Mouse (Mus musculus): ENCODE results near the gene Cdk14. TPM values are rescaled to one million over a fixed set of nuclear protein-coding genes. Genes with fewer than 3 reads are reported as not detected.
"Not testable (repeated sequence)": the region's sequence is repeated elsewhere in the genome, so short reads cannot be mapped to it uniquely, and the experiment has no call there.

Gene Cdk14
- total and polyA plus RNA-seq, 2 experiments from 2014 or later: 34.8 to 54.0 TPM

DNA sequence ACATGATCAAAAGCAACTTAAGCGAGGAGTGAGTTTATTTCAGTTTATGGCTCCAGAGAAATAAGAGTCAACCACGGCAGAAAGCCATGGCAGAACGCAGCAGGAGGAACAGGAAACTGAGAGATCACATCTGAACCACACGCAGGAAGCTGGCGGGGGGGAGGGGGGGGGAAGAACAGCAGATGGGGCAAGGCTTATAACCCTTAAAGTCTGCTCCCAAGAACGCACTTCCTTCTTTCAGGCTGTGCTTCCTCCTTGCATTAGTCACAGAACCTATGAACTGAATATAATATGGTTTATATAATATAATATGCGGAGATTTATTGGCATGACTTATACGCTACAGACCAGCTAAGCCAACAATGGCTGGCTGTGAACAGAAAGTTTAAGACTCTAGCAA, 86.2 kb downstream of the Cdk14 start:
- no peaks in the 10 kb centered on the region for H3K27me3 ChIP-seq (ENCODE audit: insufficient read depth, low read length)
- 91% methylated on average over 8 of the region's 8 CpGs for WGBS

DNA sequence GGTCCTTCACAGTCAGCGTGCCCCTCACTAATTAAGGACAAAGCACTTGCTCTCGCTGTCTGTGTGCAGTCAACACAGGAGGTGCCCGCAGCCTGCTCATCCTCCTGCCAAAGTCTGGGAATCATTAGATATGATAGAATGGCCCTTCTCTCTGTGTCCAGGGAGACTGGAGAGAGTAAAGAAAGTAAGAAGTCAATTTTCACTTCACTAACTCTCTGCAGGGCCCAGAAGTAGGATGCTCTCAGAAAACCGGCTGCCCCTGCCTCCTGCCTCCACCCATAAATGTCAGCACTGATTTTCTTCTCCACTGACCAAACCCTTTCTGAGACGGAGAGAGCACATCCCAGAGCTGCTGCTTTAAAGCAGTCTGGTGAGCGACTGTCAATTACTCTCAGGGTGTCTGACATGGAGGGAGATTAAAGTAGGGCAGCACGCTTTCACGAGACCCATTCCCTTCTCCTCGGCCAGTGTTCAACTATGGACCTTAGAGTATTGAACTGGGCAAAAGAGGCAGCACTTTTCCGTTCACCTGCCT, 89.1 kb downstream of the Cdk14 start:
- Histone ChIP-seq H3K9ac (no peak overlapping the region), H3K4me1 (ENCODE audit: insufficient read depth) (no peaks in the 10 kb centered on the region), H3K27me3 (ENCODE audit: insufficient read depth, low read length) (no peaks in the 10 kb centered on the region), H3K27ac (ENCODE audit: low read depth, low read length) (no peak overlapping the region), H3K4me3 (ENCODE audit: low read depth, low read length) (no peak overlapping the region), H3K9me3 (ENCODE audit: low read length) (no peaks in the 10 kb centered on the region), H3K4me2 (ENCODE audit: low read depth) (no peak overlapping the region), H3K36me3 (ENCODE audit: insufficient read depth) (no peaks in the 10 kb centered on the region)
- DNase-seq (no peak), ATAC-seq (no peak)
- WGBS: 67% methylated on average over 10 of the region's 10 CpGs
- TF ChIP-seq CTCF (IDR thresholded peaks at IDR 0.05; ENCODE audit: low read depth): no peak

More for the DNA sequence above, 86.2 kb downstream of the Cdk14 start:
- no peak overlapping the region for H3K4me2 ChIP-seq (ENCODE audit: low read depth)
- no peak overlapping the region for H3K9ac ChIP-seq
- ATAC-seq (no peak), DNase-seq (no peak)
- H3K4me1 ChIP-seq (ENCODE audit: insufficient read depth): no peaks in the 10 kb centered on the region
- no peaks in the 10 kb centered on the region for H3K9me3 ChIP-seq (ENCODE audit: low read length)
- H3K27ac ChIP-seq (ENCODE audit: low read depth, low read length): no peak overlapping the region
- no peaks in the 10 kb centered on the region for H3K36me3 ChIP-seq (ENCODE audit: insufficient read depth)
- H3K4me3 ChIP-seq (ENCODE audit: low read depth, low read length): no peak overlapping the region
- no peak for TF ChIP-seq CTCF (IDR thresholded peaks at IDR 0.05; ENCODE audit: low read depth)

DNA sequence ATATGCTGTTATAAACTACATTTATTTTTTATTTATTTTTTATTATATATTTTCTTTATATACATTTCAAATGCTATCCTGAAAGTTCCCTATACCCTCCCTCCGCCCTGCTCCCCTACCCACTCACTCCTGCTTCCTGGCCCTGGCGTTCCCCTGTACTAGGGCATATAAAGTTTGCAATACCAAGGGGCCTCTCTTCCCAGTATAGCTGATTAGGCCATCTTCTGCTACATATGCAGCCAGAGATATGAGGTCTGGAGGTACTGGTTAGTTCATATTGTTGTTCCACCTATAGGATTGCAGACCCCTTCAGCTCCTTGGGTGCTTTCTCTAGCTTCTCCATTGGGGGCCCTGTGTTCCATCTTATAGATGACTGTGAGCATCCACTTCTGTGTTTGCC, 91.1 kb downstream of the Cdk14 start:
- H3K27ac ChIP-seq (ENCODE audit: low read depth, low read length); H3K4me3 ChIP-seq (ENCODE audit: low read depth, low read length); H3K9ac ChIP-seq; H3K4me2 ChIP-seq (ENCODE audit: low read depth); H3K4me1 ChIP-seq (ENCODE audit: insufficient read depth); H3K36me3 ChIP-seq (ENCODE audit: insufficient read depth); H3K27me3 ChIP-seq (ENCODE audit: insufficient read depth, low read length); H3K9me3 ChIP-seq (ENCODE audit: low read length); DNase-seq; ATAC-seq: not testable (repeated sequence)
- 95% methylated on average over 2 of the region's 2 CpGs for WGBS

DNA sequence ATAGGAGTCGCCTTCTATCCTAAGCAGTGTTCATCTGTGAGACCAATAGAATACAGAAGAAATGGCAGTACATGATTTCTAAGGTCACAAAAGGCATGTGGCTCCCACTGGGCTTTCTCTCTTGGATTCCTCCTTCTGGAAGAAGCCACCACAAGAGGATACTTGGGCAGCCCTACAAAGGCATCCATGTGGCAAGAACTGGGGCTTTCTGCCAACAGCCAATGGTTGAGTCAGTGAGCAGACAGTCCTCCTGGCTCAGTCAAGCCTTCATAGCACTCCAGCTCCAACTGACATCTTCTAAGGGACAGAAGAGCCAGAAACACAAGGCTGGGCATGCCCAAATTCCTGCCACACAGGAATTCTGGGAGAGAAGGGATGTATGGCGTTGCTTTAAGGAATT, 93.4 kb downstream of the Cdk14 start:
- H3K27ac ChIP-seq (ENCODE audit: low read depth, low read length): no peak overlapping the region
- no peak for DNase-seq
- H3K4me2 ChIP-seq (ENCODE audit: low read depth): no peak overlapping the region
- 91% methylated on average over 2 of the region's 2 CpGs for WGBS
- ATAC-seq: no peak
- H3K9me3 ChIP-seq (ENCODE audit: low read length): no peaks in the 10 kb centered on the region
- no peaks in the 10 kb centered on the region for H3K4me1 ChIP-seq (ENCODE audit: insufficient read depth)
- H3K36me3 ChIP-seq (ENCODE audit: insufficient read depth): no peaks in the 10 kb centered on the region
- H3K27me3 ChIP-seq (ENCODE audit: insufficient read depth, low read length): no peaks in the 10 kb centered on the region
- H3K4me3 ChIP-seq (ENCODE audit: low read depth, low read length): no peak overlapping the region
- TF ChIP-seq CTCF (IDR thresholded peaks at IDR 0.05; ENCODE audit: low read depth): no peak
- H3K9ac ChIP-seq: no peak overlapping the region

DNA sequence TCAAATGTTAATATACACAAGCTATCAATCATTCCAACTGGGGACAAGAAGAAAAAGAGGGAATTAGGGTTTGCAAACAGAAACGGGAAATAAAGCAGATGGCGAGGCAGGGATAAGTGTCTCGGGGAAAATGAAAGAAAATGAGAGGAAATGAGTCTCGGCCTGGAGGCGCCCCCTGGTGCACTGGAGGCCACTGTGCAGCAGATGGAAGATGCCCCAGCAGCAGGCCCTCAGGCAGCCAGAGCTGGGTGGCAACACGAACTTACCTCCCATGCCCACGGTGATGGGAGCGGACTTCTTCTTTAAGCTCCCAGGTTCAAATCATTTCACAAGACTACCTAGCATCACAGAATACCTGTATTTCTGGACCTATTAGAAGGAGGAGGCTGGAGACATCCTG, 97.4 kb downstream of the Cdk14 start:
- Histone ChIP-seq H3K27ac (ENCODE audit: low read depth, low read length) (no peak overlapping the region), H3K36me3 (ENCODE audit: insufficient read depth) (no peaks in the 10 kb centered on the region), H3K9ac (no peak overlapping the region), H3K9me3 (ENCODE audit: low read length) (no peaks in the 10 kb centered on the region), H3K4me2 (ENCODE audit: low read depth) (no peak overlapping the region), H3K4me1 (ENCODE audit: insufficient read depth) (no peaks in the 10 kb centered on the region), H3K27me3 (ENCODE audit: insufficient read depth, low read length) (no peaks in the 10 kb centered on the region), H3K4me3 (ENCODE audit: low read depth, low read length) (no peak overlapping the region)
- WGBS: 93% methylated on average over 8 of the region's 8 CpGs
- DNase-seq (no peak), ATAC-seq (no peak)
- no peak for TF ChIP-seq CTCF (IDR thresholded peaks at IDR 0.05; ENCODE audit: low read depth)

DNA sequence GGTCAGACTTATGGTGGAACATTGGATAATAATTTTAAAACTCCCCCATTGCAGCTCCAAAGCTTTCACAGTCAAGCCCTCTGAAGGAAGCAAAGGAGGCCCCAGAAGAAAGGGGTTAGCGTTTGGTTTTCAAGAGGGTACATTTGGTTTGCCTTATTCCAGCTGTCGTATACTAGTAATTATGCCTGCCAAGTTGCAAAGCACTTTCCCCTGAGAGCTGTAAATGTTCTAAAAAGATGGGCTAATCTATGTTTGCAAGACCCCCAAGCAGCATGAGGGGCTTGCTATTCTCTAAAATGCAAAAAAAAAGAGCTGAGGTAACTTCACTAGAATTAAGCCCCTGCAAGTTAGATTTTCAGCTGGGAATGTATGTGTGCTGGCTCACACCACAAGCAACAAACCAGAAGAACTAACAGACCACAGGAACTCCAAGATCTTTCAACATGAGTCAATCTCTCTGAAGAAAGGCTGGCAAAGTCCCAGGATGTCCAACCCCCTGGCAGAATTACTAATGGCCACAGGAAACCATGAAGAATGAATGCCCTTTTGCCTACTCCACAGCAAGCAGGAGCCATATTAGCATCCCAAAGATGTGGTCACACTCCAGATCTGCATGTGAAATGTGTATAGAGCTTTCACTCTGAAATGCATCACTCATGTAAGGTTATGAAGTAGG, 99.5 kb downstream of the Cdk14 start:
- peak; percentile 59 for DNase-seq
- WGBS: 43% methylated on average over 2 of the region's 2 CpGs
- Histone ChIP-seq H3K4me1 (ENCODE audit: insufficient read depth) (no peaks in the 10 kb centered on the region), H3K4me2 (ENCODE audit: low read depth) (no peak overlapping the region), H3K9me3 (ENCODE audit: low read length) (no peaks in the 10 kb centered on the region), H3K27me3 (ENCODE audit: insufficient read depth, low read length) (no peaks in the 10 kb centered on the region), H3K27ac (ENCODE audit: low read depth, low read length) (peak overlapping the region; percentile 50), H3K36me3 (ENCODE audit: insufficient read depth) (no peaks in the 10 kb centered on the region), H3K4me3 (ENCODE audit: low read depth, low read length) (no peak overlapping the region), H3K9ac (no peak overlapping the region)
- no peak for TF ChIP-seq CTCF (IDR thresholded peaks at IDR 0.05; ENCODE audit: low read depth)
- ATAC-seq: peak; percentile 65

DNA sequence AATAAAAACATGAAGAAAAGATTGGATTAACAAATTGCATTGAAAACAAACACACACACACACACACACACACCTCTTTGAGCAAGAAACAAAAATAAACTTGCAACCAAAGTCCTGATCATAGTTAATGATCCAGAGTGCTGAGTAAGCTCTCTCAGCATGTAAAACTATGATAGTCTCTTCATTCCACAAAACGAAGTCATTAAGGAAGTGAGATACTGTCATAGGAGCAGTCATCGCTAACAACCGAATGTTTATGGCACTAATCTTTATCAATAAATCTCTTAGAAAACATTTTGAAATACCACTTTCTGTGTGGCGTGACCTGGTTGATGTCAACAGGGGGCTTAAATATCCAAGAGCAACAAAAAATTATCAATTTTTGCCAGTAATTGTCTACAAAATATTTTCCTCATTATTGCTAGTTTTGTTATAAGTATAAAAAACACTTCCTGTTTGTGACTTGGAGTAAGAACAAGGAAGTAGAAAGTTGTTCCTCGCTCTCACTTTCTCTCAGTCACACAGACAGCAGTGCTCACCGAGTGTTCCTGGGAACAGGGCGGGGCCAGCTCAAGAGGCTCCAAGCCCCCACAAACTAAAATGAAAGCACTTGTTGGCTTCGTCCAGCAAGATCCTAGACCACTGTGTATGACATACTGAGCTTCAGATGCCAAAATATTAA, 100.1 kb downstream of the Cdk14 start:
- H3K27me3 ChIP-seq (ENCODE audit: insufficient read depth, low read length): no peaks in the 10 kb centered on the region
- no peak overlapping the region for H3K4me3 ChIP-seq (ENCODE audit: low read depth, low read length)
- H3K36me3 ChIP-seq (ENCODE audit: insufficient read depth): no peaks in the 10 kb centered on the region
- no peak for TF ChIP-seq CTCF (IDR thresholded peaks at IDR 0.05; ENCODE audit: low read depth)
- H3K4me1 ChIP-seq (ENCODE audit: insufficient read depth): no peaks in the 10 kb centered on the region
- H3K27ac ChIP-seq (ENCODE audit: low read depth, low read length): peak overlapping the region; percentile 50; the same call in 1 of the 2 replicates
- 83% methylated on average over 8 of the region's 8 CpGs for WGBS
- no peak for ATAC-seq
- DNase-seq: no peak
- no peak overlapping the region for H3K9ac ChIP-seq
- H3K4me2 ChIP-seq (ENCODE audit: low read depth): no peak overlapping the region
- no peaks in the 10 kb centered on the region for H3K9me3 ChIP-seq (ENCODE audit: low read length)
